Mouse (Mus musculus) kidney, postnatal 25 days (tissue): Measurements from ENCODE around the gene Btrc.
"Not testable (repeated sequence)": the region's sequence is repeated elsewhere in the genome, so short reads cannot be mapped to it uniquely, and the experiment has no call there.

Experiments
- DNase-seq, 2 experiments: peaks; one replicate each; pipeline ENCODE4 v3.0.0; 2021; ENCODE audit warnings: mixed read lengths in 2 of 2

The Btrc gene

DNA sequence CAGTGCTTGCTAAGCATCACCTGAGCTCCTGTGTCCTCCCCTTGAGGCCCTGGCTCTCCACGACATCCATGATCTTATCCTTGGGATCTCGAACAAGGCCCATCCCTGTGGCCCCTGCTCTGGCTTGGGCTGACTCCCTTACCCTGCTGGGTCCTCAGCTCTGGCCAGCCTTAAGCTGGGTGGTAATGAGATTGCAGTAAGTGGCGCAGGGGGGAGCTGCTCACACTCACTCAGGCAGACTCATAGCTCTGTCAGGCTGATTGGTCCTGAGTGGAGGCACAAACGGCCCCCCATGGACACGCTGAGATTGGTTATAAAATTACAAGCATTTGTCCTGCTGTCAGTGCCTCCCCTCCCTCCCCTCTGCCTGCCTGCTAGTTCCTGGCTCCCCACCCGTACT, 172.4 kb downstream of the Btrc start:
- no peak for DNase-seq

DNA sequence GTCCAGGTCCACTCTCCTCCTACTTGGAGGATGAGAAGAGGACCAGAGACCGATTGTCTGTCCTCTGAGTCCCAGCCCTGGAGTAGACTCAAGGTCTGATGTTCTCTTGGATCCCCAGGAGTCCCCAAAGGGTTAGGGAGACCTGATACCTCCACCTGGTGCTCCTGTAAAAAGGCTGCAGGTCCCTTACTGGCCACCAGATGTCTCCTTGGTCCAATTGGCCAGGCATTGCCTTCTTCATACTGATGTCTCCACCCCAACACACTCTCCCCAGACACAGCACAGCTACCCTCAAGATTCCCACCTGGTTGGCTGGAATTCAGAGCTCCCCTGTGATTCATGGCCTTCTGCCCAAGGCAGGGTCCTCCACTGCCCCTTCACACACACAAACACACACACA, 174.0 kb downstream of the Btrc start:
- peak; percentile 65 to 81 for DNase-seq

DNA sequence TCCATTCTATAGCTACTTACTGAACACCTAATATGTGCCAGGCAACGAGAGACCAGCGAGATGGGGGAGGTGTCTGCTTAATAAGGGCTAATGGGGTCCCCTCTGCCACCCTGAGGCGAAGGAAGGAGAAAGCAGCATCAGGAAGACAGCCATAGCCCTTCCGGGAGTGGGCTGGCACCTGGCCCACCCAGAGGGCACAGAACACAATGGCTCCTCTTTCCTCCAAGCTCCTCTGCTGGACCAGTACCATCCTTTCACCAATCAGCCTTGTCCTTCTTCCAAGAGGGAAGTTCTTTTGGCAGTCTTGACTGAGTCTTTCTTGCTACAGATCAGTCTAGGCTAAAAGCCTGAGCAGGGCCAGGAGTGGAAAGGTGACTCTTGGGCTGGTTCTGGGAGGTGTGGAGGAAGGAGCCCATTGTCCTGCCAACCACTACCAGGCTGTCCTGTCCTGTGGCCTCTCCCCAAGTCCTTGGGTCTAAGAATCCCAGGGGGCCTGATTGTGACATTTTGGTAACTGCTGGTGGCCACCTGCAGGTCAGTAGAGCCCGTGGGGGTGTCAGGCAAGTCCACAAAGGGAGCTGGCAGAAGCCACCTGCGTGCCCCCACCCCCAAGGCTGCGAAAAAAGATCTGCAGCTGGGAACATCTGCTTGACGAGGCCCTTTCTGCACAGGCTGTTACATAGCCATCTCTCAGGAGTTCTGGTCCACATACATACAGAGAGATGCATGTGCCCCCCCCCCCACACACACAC, 177.3 kb downstream of the Btrc start:
- no peak for DNase-seq

DNA sequence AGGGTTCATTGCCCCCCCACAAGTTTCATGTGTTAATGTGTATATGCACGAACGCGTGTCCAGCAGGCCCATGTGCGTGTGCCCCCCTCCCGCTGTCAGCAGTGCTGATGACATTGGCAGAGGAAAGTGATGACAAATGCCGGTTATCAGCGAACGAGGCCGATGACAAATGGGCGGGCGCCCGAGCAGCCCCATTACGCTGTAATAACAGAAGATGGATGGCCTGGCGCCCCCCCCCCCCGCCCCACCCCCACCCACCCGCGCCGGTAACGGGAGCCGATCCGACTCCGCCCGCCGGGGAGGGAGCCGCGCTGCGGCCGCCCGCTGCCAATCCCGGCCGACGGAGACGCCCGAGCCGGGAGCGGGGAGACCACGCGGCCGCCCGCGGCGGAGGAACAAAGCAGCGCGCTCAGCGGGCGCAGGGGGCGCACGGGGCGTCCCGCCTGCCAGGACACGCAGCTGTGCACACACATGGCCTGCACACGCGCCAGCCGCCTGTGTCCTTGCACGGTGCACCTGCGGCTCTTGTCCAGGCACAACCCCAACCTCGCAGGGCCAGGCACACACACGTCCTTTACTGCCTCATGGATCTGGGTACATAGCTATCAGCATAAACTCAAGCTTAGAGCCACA, 178.0 kb downstream of the Btrc start:
- peak in 1 of 2 experiments; percentile 46 for DNase-seq

DNA sequence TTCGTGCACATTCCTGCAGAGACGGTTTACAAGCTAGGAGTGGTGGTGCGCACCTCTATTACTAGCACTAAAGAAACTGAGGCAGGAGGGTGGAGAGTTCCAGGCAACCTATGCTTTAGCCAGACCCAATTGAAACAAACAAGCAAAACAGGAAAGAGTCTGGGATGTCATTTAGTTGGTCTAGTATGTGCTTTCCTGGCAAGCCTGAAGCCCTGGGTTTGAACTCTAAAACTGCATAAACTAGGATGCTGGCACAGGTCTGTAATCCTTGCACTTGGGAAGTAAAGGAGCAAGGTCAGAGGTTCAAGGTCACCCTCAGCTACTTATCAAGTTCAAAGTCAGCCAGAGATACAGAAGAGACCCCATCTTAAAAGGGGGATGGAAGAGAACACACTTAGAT, 178.5 kb downstream of the Btrc start:
- DNase-seq, result no peak

DNA sequence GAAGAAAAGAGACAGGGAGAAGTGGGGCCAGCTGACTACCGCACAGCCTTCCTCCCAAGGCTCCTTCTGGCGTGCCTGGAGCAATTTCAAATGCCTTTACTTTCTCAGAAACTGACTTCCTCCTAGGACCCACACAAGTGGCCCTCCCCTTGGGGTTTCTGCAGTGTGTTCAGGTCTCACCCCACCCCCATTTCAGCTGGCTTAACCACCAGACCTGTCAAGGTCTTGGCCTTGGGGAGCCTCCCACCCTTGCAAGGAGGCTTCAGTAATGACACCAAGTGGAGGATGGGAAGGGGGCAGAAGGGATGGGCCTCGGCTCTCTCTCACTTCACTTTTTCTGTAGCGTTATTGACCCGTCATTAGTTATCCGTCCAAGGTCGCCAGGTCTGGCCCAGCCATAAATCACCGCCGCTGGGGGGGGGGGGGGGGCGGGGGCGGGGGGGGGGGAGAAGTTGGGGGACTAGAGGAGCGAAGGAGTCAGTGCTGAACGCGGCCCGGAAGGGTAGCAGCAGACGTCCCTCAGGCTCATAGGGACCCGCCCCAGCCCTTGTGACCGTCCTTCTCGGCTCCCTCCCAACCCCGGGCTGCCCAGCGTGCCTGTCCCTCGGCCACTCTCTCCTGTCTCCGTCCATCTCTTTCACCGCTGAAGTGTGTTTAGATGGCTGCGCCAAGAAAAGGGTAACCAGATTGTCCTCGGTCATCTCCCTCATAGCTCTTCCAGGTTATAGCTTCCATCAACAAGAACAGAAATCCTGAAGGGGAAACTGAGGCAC, 180.8 kb downstream of the Btrc start:
- no peak for DNase-seq

DNA sequence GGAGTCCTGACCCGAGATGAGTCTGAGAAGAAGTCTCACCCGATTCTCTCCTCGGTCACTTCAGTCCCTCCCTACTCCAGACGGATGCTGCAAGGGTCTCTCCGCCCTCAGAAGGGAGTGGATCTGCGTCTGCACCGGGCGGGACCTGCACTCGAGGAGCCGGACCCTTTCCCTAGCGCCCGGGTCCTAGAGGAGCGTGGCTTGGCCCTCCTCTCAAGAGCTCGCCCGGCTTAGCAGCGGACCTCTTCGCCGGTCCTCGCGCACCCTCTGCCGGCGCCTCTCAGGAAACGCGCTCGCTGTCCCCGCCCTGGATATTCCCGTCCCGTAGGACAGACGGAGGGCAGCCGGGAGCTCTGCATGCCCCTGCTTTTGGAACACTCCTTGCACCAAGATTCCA, 181.4 kb downstream of the Btrc start:
- peak; percentile 82 for DNase-seq

DNA sequence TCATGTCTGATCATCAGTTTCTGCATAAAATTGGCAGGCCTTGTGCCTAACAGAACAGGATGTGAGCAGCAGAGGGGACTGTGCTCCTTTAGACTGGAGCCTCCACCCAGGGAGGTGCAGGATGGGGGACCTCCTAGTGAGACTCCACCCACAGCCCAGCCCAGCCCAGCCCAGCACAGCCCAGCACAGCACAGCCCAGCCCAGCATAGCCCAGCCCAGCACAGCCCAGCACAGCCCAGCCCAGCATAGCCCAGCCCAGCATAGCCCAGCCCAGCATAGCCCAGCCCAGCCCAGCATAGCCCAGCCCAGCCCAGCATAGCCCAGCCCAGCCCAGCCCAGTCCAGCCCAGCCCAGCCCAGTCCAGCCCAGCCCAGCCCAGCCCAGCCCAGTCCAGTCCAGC, 184.7 kb downstream of the Btrc start:
- DNase-seq, result not testable (repeated sequence)

DNA sequence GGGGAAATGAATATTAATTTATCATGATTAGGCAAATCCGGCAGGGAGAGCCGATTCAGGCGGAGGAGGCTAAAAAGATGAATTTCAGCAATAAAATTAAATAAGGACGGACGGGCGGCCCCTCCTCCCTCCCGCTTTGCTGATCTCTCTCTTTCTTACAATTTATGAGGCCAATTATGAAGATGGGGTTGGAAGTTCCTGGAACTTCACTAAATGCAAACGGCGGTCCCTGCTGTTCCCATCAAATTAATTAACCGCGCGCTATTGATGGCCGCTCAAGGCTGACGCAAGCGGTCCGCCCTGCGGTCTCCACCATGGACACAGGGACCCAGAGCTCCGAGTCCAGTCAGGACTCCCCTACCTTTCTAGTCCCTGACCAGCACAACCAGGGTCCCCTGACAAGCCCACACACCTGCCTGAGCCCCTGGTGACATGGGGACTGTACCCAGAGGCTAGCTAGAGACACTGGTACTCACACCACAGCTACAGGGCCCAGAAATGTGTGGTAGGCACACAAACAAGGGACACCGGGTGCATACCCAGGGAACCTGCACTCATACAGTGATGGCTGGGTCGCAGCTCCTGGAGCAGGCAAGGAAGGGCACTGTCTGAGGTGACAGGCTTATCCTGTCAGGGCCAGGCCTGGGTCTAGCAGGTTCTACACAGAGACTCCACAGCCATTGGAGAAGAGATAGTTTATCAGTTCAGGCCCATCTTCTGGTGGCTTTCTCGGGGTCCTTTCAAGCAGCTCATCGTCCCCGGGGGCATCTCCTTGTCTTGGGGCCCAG, 185.8 kb downstream of the Btrc start:
- no peak for DNase-seq

DNA sequence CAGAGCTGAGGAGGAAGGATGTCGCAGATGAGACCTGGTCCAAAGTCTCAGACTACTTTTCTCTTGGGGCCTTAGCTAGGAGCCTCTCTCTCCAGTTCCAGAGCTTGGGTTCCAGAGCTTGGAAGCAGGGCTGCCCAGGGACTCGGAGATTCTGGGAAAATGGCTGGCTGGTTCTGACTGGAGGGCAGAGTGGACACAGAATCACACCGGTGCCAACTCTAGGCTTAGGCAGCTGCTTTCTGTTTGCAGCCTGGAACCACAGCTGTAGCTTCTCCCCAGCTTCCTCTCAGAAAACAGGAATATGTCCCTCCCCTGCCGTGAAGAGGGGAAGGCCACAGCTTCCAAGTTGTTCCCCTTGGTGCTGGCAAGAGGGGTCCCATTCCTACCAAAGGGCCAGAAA, 186.4 kb downstream of the Btrc start:
- DNase-seq, result no peak

DNA sequence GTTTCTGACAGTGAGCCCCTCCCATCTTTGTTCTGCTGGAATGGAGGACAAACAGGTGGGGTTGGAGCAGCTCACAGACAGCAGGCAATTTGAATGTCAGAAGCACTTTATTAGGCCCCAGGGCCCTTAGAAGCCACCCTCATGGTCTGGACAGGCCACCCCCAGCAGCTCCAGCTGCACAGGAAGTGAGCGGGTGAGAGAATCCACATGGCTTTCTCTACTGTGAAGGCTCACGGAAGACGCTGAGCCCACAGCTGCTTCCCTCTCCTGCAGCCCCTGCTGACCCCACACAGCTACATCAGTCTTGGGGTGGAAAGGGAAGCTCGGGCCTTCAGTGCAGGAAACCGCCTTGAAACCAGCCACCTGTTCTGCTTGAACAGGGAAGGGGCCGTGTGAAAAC, 188.7 kb downstream of the Btrc start:
- DNase-seq, result no peak

DNA sequence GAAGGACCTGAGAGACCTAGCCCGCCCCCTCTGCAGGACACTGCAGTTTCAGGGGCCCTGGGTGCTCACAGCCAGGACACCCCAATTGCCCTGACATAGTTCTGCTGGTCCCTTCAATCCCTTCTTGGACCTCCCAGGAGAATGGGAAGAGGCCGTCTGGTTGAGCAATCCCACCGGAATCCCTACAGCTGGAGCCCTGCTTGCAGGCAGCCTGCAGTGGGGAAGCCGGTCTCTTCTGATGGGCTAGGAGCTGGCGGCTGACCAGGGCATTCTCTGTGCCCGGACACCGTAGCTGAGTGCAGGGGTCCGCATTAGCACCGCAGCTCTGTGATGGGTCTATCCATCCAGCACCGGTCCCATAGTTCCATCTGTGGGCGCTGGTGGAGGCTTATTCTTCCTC, 190.6 kb downstream of the Btrc start:
- no peak for DNase-seq

DNA sequence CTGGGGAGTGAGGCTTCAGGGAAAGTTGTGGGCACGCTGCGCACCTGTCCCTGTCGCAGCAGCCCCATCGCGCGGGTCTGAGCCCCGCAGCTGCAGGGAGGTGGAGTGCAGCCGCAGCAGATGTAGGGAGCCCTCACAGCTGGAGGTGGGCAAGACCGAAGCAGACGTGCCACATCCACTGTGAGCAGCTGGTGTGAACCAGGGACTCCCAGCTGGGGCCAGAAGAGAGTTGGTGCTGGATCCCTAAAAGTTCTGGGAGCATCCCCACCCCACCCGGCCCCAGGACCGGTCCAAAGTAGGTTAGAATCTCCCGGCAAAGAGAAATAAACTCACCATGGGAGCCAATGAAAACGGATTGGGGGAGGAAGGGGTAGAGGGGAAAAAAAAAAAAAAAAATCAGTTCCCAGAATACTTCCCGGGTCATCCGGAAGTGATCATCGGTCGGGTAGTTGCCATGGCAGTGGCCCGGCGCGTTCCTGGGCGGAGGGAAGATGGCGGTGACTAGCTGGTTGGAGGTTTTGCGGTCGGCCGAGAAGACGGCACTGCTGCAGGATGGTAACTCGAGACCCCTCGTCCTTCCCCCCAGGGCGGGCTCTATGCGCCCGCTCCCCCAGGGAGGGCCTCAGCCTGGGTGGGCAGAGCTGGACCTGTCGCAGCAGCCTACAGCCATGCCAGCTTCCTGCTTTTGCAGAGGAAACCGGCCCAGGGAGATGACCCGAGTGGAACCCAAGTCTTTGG, 196.8 kb downstream of the Btrc start, which contains the start of the genes Poll and Gm17018:
Gene Poll (minus strand): TSS at position 379 of the 738 bp plus-strand sequence.
Gene Gm17018 (plus strand): TSS at position 463 of the 738 bp plus-strand sequence.
- DNase-seq, result peak; percentile 86 to 90

DNA sequence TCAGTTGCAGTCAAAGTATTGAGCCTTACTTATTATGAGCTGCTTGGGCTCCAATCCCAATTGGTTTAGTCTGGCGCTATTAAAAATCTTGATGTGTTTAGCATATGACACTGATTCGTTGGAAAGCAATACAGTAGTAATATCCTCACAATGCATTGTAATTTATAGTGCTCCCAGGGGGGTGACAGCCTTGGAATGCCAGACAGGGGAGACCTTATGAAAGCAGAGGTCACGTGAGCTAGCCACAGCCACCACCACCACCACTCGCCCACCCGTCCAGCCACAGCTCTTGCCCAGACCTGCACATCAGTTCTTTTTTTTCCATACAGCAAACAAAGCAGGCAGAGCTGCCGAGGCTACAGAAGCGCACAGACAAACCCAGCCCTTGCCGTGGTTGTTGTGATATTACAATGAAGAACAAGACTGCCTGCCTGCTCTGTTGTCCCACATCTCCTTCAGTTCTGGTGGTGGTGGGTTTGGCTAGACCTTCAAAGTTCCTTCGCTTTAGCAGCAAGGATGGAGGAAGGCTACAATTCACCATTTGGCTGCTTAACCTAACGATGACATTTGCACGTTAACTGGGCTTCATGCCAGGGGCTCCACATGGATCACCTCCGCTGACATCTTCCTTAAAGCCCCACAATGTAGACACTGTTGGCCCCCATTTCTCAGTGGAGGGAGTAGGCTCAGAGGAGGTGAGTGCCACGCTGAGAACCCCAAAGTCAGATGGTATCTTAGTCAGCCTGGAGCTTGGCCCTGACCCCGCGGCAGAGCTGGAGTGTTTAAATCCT, 202.6 kb downstream of the Btrc start:
- DNase-seq, result no peak

DNA sequence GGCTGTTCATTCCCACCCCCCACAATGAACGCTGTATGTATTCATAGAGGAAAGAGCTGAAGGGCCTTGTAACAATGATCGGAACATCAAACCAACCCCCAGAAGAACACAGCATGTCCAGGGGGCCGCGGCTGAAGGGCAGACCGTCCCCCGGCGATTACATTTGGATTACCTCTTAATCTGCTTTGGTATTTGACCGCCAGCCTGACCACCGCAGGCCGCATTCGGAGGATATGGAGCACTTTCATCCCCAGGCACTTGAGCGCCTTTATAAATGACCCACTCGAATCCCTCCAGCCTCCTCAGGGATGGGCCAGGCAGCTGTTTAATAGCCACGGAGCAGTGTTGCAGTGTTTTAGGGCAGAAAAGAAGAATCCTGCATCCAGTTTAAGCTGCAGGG, 203.8 kb downstream of the Btrc start:
- DNase-seq, result no peak

DNA sequence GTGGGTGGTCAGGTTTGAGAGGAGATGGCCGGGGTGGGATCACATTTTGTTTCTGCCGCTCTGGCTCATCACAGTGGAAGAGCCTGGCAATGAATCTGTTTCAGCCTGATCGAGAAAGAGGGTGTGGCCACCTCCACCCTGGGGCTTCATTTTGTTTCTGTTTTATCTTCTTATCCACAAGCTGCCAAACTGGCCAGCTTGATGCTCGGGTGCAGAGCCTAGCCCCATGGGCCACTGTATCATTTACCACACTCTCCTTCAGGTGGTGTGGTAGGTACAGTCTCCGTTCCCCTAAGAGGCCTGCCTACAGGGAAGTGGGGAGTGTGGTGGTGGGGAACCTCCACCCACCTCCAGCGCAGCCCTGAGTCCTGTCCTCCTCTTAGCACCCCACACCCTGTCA, 209.5 kb downstream of the Btrc start:
- DNase-seq, result no peak

DNA sequence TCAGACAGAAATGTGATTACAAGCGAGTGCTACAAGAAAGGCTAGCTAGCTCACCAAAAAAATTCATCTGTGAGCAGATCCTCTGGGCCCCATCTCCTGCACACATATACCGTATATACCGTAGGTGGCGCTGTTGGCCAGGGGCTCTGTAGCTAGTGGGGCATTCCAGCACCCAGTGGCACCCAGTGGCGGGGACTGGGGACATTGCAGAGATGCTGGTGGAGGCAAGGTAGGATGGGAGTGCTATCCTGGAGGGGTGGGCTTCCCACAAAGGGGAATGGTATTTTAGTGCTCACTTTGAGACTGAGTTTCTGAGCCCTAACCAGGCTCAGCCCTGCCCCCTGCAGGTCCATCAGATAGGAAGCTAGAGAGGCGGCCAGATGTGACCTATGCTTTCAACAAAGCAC, 210.3 kb downstream of the Btrc start:
- peak; percentile 79 for DNase-seq

DNA sequence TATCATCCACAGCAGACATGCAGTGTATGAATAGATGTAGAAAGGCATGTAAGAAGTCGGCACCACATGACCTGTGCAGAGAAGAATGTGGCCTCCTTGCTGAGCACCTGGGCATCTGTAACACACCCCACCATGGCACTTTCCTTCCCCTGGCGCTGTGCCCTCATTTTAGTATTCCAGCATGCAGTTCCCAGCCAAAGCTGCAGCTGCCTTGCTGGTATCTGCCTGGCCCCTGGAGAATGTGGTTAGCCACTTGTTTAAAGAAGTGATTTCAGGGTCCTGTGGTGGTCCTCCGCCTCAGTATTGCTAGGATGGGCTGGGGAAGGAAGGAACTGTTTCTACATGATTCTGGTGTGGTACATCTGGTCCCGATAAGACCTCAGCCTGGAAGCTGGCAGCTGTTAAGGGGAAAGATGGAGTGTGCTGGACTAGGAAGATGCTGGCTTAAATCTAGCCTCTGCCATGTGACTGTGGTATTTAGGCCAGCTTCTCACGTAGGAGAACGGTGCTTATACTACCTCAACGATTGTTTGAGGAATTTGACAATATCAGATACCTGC, 210.9 kb downstream of the Btrc start:
- DNase-seq, result no peak

DNA sequence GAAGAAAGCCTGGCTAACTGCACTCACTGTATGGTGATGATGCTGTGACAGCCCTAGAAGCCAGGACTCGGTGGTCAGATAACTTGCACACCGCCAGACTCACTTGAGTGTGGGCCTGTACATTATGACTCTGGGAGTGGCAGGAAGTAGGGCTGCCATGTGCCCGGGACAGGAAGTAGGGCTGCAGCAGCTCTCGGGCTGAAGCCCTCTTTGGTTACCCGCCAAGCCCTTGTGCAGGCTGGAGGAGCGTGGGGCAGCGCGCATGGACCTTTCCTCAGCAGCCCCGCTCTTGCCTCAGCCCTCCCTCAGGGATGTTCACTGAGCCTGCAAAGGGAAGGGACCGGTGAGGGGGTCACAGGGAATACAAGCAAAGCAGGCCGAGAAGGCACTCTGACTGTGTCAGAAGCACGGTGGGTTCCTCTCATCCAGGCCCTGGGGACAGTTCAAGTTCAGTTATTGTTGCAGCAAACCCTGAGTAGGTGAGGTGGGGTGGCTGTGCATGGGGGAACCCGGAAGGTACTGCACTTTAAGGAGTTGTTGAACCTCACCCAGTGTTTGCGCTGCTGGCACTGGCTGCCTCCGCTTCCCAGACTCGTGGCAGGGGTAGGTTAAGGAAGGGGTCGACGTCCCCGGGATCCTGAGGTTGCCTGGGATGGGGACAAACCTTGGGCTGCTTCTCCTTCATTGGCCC, 211.6 kb downstream of the Btrc start:
- no peak for DNase-seq

DNA sequence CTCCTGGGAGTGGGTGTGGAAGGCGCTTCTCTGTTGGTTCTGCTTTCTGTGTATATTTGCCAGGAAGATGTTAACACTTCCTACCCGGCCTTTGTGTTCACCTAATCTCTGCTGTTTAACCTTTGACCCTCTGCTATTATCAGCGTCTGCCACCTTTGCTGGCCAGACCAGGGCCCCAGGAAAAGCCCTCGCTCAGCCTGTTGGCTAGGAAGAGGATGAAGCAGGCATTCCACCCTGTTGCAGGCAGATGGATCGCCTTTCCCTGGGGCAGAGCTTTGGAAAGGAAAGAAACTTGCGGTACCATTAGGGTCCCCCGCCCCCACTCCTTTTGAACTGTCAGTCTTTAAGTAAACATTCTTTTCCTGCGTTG, 212.1 kb downstream of the Btrc start:
- no peak for DNase-seq
